Mouse (Mus musculus) testis, postnatal 10 days (tissue): ENCODE measurements around the gene Flvcr2.
A peak's percentile ranks its signal among the peaks of the same experiment; 100 is the strongest.

Experiments
- DNase-seq: peaks from one replicate; pipeline ENCODE4 v3.0.0; 2021; ENCODE audit warnings: low spot score

Flvcr2 gene

GRCm38 (mm10) chr12:85794094-85794493 lies 47.8 kb downstream of the Flvcr2 start:
- peak; percentile 59 for DNase-seq

- no peak for DNase-seq
Observed at GRCm38 (mm10) chr12:85795551-85795950, 49.2 kb downstream of the Flvcr2 start.

GRCm38 (mm10) chr12:85800031-85800430 lies 53.7 kb downstream of the Flvcr2 start:
- DNase-seq: no peak

GRCm38 (mm10) chr12:85809726-85810125 lies 63.4 kb downstream of the Flvcr2 start:
- DNase-seq: peak; percentile 34

GRCm38 (mm10) chr12:85810959-85811358 lies 64.6 kb downstream of the Flvcr2 start:
- peak; percentile 23 for DNase-seq

- peak; percentile 36 for DNase-seq
Observed at GRCm38 (mm10) chr12:85811676-85812075, 65.3 kb downstream of the Flvcr2 start.

- DNase-seq: no peak
Observed at GRCm38 (mm10) chr12:85813599-85813998, 67.3 kb downstream of the Flvcr2 start.

- no peak for DNase-seq
Observed at GRCm38 (mm10) chr12:85822051-85822450, 75.7 kb downstream of the Flvcr2 start.

- peak; percentile 95 for DNase-seq
Observed at GRCm38 (mm10) chr12:85824438-85825264, 78.3 kb downstream of the Flvcr2 start, which contains the start of the genes Erg28 and Ttll5. Gene Erg28, minus strand, starts transcription at chr12:85824550. Gene Ttll5, plus strand, starts transcription at chr12:85824659.

GRCm38 (mm10) chr12:85825361-85825760 lies 79.0 kb downstream of the Flvcr2 start:
- DNase-seq: no peak

GRCm38 (mm10) chr12:85825822-85826221 lies 79.5 kb downstream of the Flvcr2 start:
- DNase-seq: no peak

GRCm38 (mm10) chr12:85828856-85829255 lies 82.5 kb downstream of the Flvcr2 start:
- DNase-seq: no peak

- no peak for DNase-seq
Observed at GRCm38 (mm10) chr12:85829866-85830265, 83.5 kb downstream of the Flvcr2 start.

- DNase-seq: no peak
Observed at GRCm38 (mm10) chr12:85830691-85831090, 84.4 kb downstream of the Flvcr2 start.

GRCm38 (mm10) chr12:85834543-85834942 lies 88.2 kb downstream of the Flvcr2 start:
- no peak for DNase-seq

- DNase-seq: no peak
Observed at GRCm38 (mm10) chr12:85837765-85838164, 91.4 kb downstream of the Flvcr2 start.

- no peak for DNase-seq
Observed at GRCm38 (mm10) chr12:85839371-85840000, 93.1 kb downstream of the Flvcr2 start.

GRCm38 (mm10) chr12:85848164-85848958 lies 102.0 kb downstream of the Flvcr2 start:
- DNase-seq: peak; percentile 58

GRCm38 (mm10) chr12:85850661-85851060 lies 104.3 kb downstream of the Flvcr2 start:
- DNase-seq: no peak

- DNase-seq: no peak
Observed at GRCm38 (mm10) chr12:85853836-85854235, 107.5 kb downstream of the Flvcr2 start.

GRCm38 (mm10) chr12:85854271-85854670 lies 107.9 kb downstream of the Flvcr2 start:
- DNase-seq: peak; percentile 44

- no peak for DNase-seq
Observed at GRCm38 (mm10) chr12:85857300-85857699, 111.0 kb downstream of the Flvcr2 start.
